25 mouse cellular contexts compared by ENCODE assay signal in genomic region chr6:110545542-110545941, GRCm38 (mm10).
DNase-seq lines count a peak whose midpoint lies in the region; ATAC-seq and TF ChIP-seq lines count a peak whose summit lies in the region.
"Had no signal": no experiment of that assay in that cellular context is flagged by ENCODE, and none has a peak within 500 bp of the region (broad histone marks: within the 10 kb centered on the region; RNA-seq: fewer than 3 reads in every experiment).

No protein-coding gene starts in this region.

- no peaks in the 10 kb centered on the region for H3K27me3 ChIP-seq in forebrain, embryonic 13.5 days
- no peaks in the 10 kb centered on the region for H3K27me3 ChIP-seq in forebrain, embryonic 12.5 days
- no peaks in the 10 kb centered on the region for H3K27me3 ChIP-seq in kidney, postnatal 0 days (ENCODE audit: insufficient read depth, low read length)
- H3K27me3 ChIP-seq: embryonic facial prominence, embryonic 15.5 days; heart, embryonic 12.5 days; hindbrain, embryonic 12.5 days; liver, embryonic 15.5 days; lung, embryonic 15.5 days; megakaryocyte, embryonic 14.5 days had no signal

- no peak overlapping the region for H3K9ac ChIP-seq in forebrain, embryonic 13.5 days
- H3K9ac ChIP-seq in forebrain, embryonic 12.5 days: no peak overlapping the region
- no peak overlapping the region for H3K9ac ChIP-seq in kidney, postnatal 0 days (ENCODE audit: low read depth, low read length)
- H3K9ac ChIP-seq: embryonic facial prominence, embryonic 15.5 days; heart, embryonic 12.5 days; hindbrain, embryonic 12.5 days; liver, embryonic 15.5 days; lung, embryonic 15.5 days had no signal

- no peak overlapping the region for H3K27ac ChIP-seq in forebrain, embryonic 13.5 days
- no peak overlapping the region for H3K27ac ChIP-seq in forebrain, embryonic 12.5 days
- no peak overlapping the region for H3K27ac ChIP-seq in kidney, postnatal 0 days
- H3K27ac ChIP-seq: embryonic facial prominence, embryonic 15.5 days; hindbrain, embryonic 12.5 days; liver, embryonic 15.5 days; lung, embryonic 15.5 days had no signal

- TF ChIP-seq POLR2A in brain, embryonic 14.5 days (IDR thresholded peaks at IDR 0.05; ENCODE audit: borderline replicate concordance, extremely low read depth, insufficient read depth, insufficient read length, poor library complexity, severe bottlenecking): no peak

- ATAC-seq in forebrain, embryonic 13.5 days: 0 out of 2 replicates have a peak, but pooled peaks have one; percentile 50
- ATAC-seq in forebrain, embryonic 12.5 days (ENCODE audit: low FRiP score): no peak
- no peak for ATAC-seq in kidney, postnatal 0 days (replicated peaks; ENCODE audit: low FRiP score, low read depth)
- ATAC-seq: midbrain, embryonic 16.5 days had no signal

- TF ChIP-seq CTCF in kidney, postnatal 0 days (IDR thresholded peaks at IDR 0.05; ENCODE audit: low read depth): peak; percentile 14; the same call in 1 of the 2 replicates
- TF ChIP-seq CTCF in brain, embryonic 14.5 days (IDR thresholded peaks at IDR 0.05; ENCODE audit: borderline replicate concordance, extremely low read depth, insufficient read depth, insufficient read length): no peak

- no peak overlapping the region for H3K4me3 ChIP-seq in forebrain, embryonic 13.5 days
- no peak overlapping the region for H3K4me3 ChIP-seq in forebrain, embryonic 12.5 days (replicated peaks)
- no peak overlapping the region for H3K4me3 ChIP-seq in kidney, postnatal 0 days (replicated peaks; ENCODE audit: low read depth, low read length)
- H3K4me3 ChIP-seq: embryonic facial prominence, embryonic 15.5 days; heart, embryonic 12.5 days; hindbrain, embryonic 12.5 days; liver, embryonic 15.5 days; lung, embryonic 15.5 days; megakaryocyte, embryonic 14.5 days had no signal

- DNase-seq in kidney, postnatal 0 days (ENCODE audit: low spot score): no peak
- no peak for DNase-seq in kidney, postnatal 4 days
- DNase-seq in brain, embryonic 14.5 days (ENCODE audit: low read depth): peak; percentile 51
- peak; percentile 56 for DNase-seq in retina, embryonic 14.5 days (ENCODE audit: low spot score)
- DNase-seq in ovary, postnatal 10 days (ENCODE audit: low spot score): no peak
- DNase-seq: adrenal gland, postnatal 36 days; cerebellum, adult 11 months; cerebellum, postnatal 14 days; gastrocnemius, postnatal 25 days; heart, adult 18-20 months; heart, postnatal 14 days; kidney, adult 8-10 months; kidney, postnatal 14 days; liver; lung, postnatal 36 days; thymus, postnatal 25 days had no signal

- no peaks in the 10 kb centered on the region for H3K4me1 ChIP-seq in forebrain, embryonic 13.5 days
- H3K4me1 ChIP-seq in forebrain, embryonic 12.5 days: no peaks in the 10 kb centered on the region
- no peaks in the 10 kb centered on the region for H3K4me1 ChIP-seq in kidney, postnatal 0 days (replicated peaks; ENCODE audit: insufficient read depth, low read length)
- H3K4me1 ChIP-seq: embryonic facial prominence, embryonic 15.5 days; heart, embryonic 12.5 days; hindbrain, embryonic 12.5 days; liver, embryonic 15.5 days; lung, embryonic 15.5 days; megakaryocyte, embryonic 14.5 days had no signal

- no peaks in the 10 kb centered on the region for H3K36me3 ChIP-seq in forebrain, embryonic 13.5 days (ENCODE audit: poor library complexity, severe bottlenecking)
- no peaks in the 10 kb centered on the region for H3K36me3 ChIP-seq in forebrain, embryonic 12.5 days (replicated peaks)
- H3K36me3 ChIP-seq in kidney, postnatal 0 days (ENCODE audit: insufficient read depth, low read length): no peaks in the 10 kb centered on the region
- H3K36me3 ChIP-seq: embryonic facial prominence, embryonic 15.5 days; heart, embryonic 12.5 days; hindbrain, embryonic 12.5 days; liver, embryonic 15.5 days; lung, embryonic 15.5 days had no signal

- H3K9me3 ChIP-seq in forebrain, embryonic 13.5 days (replicated peaks): no peaks in the 10 kb centered on the region
- no peaks in the 10 kb centered on the region for H3K9me3 ChIP-seq in forebrain, embryonic 12.5 days
- no peaks in the 10 kb centered on the region for H3K9me3 ChIP-seq in kidney, postnatal 0 days (replicated peaks; ENCODE audit: low read length)
- H3K9me3 ChIP-seq: embryonic facial prominence, embryonic 15.5 days; heart, embryonic 12.5 days; hindbrain, embryonic 12.5 days; liver, embryonic 15.5 days; lung, embryonic 15.5 days; megakaryocyte, embryonic 14.5 days had no signal

- no peak overlapping the region for H3K4me2 ChIP-seq in forebrain, embryonic 13.5 days
- H3K4me2 ChIP-seq in forebrain, embryonic 12.5 days: no peak overlapping the region
- no peak overlapping the region for H3K4me2 ChIP-seq in kidney, postnatal 0 days (ENCODE audit: low read length)
- H3K4me2 ChIP-seq: embryonic facial prominence, embryonic 15.5 days; heart, embryonic 12.5 days; hindbrain, embryonic 12.5 days; liver, embryonic 15.5 days; lung, embryonic 15.5 days had no signal

- WGBS in forebrain, embryonic 13.5 days: 79% methylated on average over 2 of the region's 2 CpGs
- WGBS in forebrain, embryonic 12.5 days: 68% methylated on average over 2 of the region's 2 CpGs
- WGBS in kidney, postnatal 0 days: 67% methylated on average over 2 of the region's 2 CpGs

Comparison
In these comparisons a context has a peak if more than half of its experiments do, and no peak if none do; other contexts are left out.
1. DNase-seq: peak in brain, embryonic 14.5 days (single experiment) and retina, embryonic 14.5 days (single experiment); none in kidney, postnatal 0 days (single experiment), kidney, postnatal 4 days (0 of 2) and ovary, postnatal 10 days (single experiment).